Mouse (Mus musculus) hindbrain, embryonic 12.5 days (tissue): ENCODE results near the gene Lsm3. TPM values are rescaled to one million over a fixed set of nuclear protein-coding genes. Genes with fewer than 3 reads are reported as not detected.

Source experiments
- polyA plus RNA-seq: library from polyadenylated mRNA; unstranded; fragments of >200 nt; fragmentation: Nextera tagmentation; extraction: Ambion mirVana; gene quantifications from 2 replicates; pipeline ENCODE4 v1.2.1, GENCODE M21; 2016

The Lsm3 gene
- polyA plus RNA-seq, 1 experiment from 2014 or later = 194 TPM

Other genes with a start within 250 kb of the Lsm3 start
- gene Wnt7a, start 104.6 kb upstream of the Lsm3 start, polyA plus RNA-seq = 9.4 and 12.0 TPM in 2 replicates
- 19.8 and 20.9 TPM in 2 replicates for gene Chchd4, start 42.4 kb upstream of the Lsm3 start, polyA plus RNA-seq
- gene Tmem43, start 42.2 kb upstream of the Lsm3 start, polyA plus RNA-seq = 57.3 and 57.7 TPM in 2 replicates
- 27.3 TPM in 2 replicates for gene Xpc, start within 50 bp of the Lsm3 start, polyA plus RNA-seq
- 70.2 and 78.0 TPM in 2 replicates for gene Slc6a6, start 168.1 kb downstream of the Lsm3 start, polyA plus RNA-seq